ENCODE assay signal across 7 mouse cellular contexts in the genomic region with DNA sequence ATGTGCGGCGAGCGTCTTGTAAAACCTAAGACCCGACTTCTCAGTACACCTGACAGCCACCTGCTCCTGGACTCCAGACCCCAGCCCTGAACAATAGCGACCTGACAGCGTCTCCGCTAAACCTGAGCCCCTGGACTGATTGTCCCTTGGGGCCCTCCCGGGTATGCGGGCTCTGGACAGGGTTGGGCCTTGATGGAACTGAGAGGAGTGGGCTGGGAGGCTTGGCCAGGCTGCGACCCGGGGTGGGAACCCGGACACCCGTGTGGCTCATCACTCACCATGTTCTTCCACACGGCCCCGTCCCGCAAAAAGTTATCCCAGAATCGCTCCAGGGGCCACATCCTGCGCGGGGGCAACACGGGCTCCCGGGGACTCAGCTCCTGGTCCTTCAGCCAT. TPM values are rescaled to one million over a fixed set of nuclear protein-coding genes. Genes with fewer than 3 reads are reported as not detected.
DNase-seq lines count a peak whose midpoint lies in the region; ATAC-seq lines count a peak whose summit lies in the region.

No protein-coding gene starts in this region.

- no peak for DNase-seq in lung, postnatal 14 days
- no peak for DNase-seq in yolk sac, embryonic 10.5 days (ENCODE audit: low spot score)
- no peak for DNase-seq in layer of hippocampus, postnatal 25 days (ENCODE audit: extremely low spot score in 1 of 2, low spot score in 1 of 2)

- H3K36me3 ChIP-seq in lung, embryonic 16.5 days (ENCODE audit: control insufficient read depth, insufficient read depth, low read length): peaks cover 9% of the 10 kb centered on the region; the same call in 1 of the 2 replicates
- H3K36me3 ChIP-seq in embryonic facial prominence, embryonic 12.5 days: peaks cover 12% of the 10 kb centered on the region; the same call in 1 of the 2 replicates
- no peaks in the 10 kb centered on the region; the same call in none of the 2 replicates for H3K36me3 ChIP-seq in hindbrain, embryonic 16.5 days (ENCODE audit: control insufficient read depth, insufficient read depth, low read length)
- no peaks in the 10 kb centered on the region for H3K36me3 ChIP-seq in midbrain, embryonic 16.5 days (ENCODE audit: control insufficient read depth, insufficient read depth, low read length)

- peak overlapping the region; percentile 99 for H3K4me3 ChIP-seq in lung, embryonic 16.5 days (ENCODE audit: low read length)
- peak overlapping the region; percentile 97 for H3K4me3 ChIP-seq in embryonic facial prominence, embryonic 12.5 days
- H3K4me3 ChIP-seq in hindbrain, embryonic 16.5 days (ENCODE audit: low read length): peak overlapping the region; percentile 73
- H3K4me3 ChIP-seq in midbrain, embryonic 16.5 days (ENCODE audit: low read depth, low read length): peak overlapping the region; percentile 65

- H3K9me3 ChIP-seq in lung, embryonic 16.5 days (ENCODE audit: control insufficient read depth, low read length): no peaks in the 10 kb centered on the region
- H3K9me3 ChIP-seq in embryonic facial prominence, embryonic 12.5 days: no peaks in the 10 kb centered on the region
- H3K9me3 ChIP-seq in hindbrain, embryonic 16.5 days (ENCODE audit: control insufficient read depth, low read length): no peaks in the 10 kb centered on the region
- H3K9me3 ChIP-seq in midbrain, embryonic 16.5 days (replicated peaks; ENCODE audit: control insufficient read depth, low read length, poor library complexity, severe bottlenecking): no peaks in the 10 kb centered on the region

- peak; percentile 51 for ATAC-seq in lung, embryonic 16.5 days (ENCODE audit: low read depth)
- no peak for ATAC-seq in embryonic facial prominence, embryonic 12.5 days (ENCODE audit: insufficient number of reproducible peaks, insufficient read depth, low FRiP score, low TSS enrichment)
- ATAC-seq in hindbrain, embryonic 16.5 days: peak; percentile 72
- ATAC-seq in midbrain, embryonic 16.5 days: peak; percentile 74

- peaks cover 9% of the 10 kb centered on the region; the same call in 1 of the 2 replicates for H3K4me1 ChIP-seq in lung, embryonic 16.5 days (replicated peaks; ENCODE audit: control insufficient read depth, insufficient read depth, low read length)
- peaks cover 10% of the 10 kb centered on the region for H3K4me1 ChIP-seq in embryonic facial prominence, embryonic 12.5 days
- peaks cover 12% of the 10 kb centered on the region for H3K4me1 ChIP-seq in hindbrain, embryonic 16.5 days (ENCODE audit: control insufficient read depth, insufficient read depth, low read depth, low read length)
- H3K4me1 ChIP-seq in midbrain, embryonic 16.5 days (ENCODE audit: control insufficient read depth, insufficient read depth, low read length): peaks cover 11% of the 10 kb centered on the region

- H3K4me2 ChIP-seq in lung, embryonic 16.5 days (ENCODE audit: low read depth, low read length): peak overlapping the region; percentile 96
- peak overlapping the region; percentile 86 for H3K4me2 ChIP-seq in embryonic facial prominence, embryonic 12.5 days (replicated peaks)
- H3K4me2 ChIP-seq in hindbrain, embryonic 16.5 days (ENCODE audit: low read length): peak overlapping the region; percentile 77
- peak overlapping the region; percentile 62 for H3K4me2 ChIP-seq in midbrain, embryonic 16.5 days (ENCODE audit: low read length)

- peak overlapping the region; percentile 85 for H3K27ac ChIP-seq in lung, embryonic 16.5 days (ENCODE audit: low read length)
- H3K27ac ChIP-seq in embryonic facial prominence, embryonic 12.5 days: peak overlapping the region; percentile 83
- peak overlapping the region; percentile 78 for H3K27ac ChIP-seq in hindbrain, embryonic 16.5 days (ENCODE audit: low read depth, low read length)
- H3K27ac ChIP-seq in midbrain, embryonic 16.5 days (ENCODE audit: low read length): peak overlapping the region; percentile 8; the same call in 1 of the 2 replicates

- peak overlapping the region; percentile 95 for H3K9ac ChIP-seq in lung, embryonic 16.5 days (ENCODE audit: low read length)
- peak overlapping the region; percentile 88 for H3K9ac ChIP-seq in embryonic facial prominence, embryonic 12.5 days
- peak overlapping the region; percentile 75 for H3K9ac ChIP-seq in hindbrain, embryonic 16.5 days (ENCODE audit: low read depth, low read length)
- H3K9ac ChIP-seq in midbrain, embryonic 16.5 days (ENCODE audit: low read depth, low read length): peak overlapping the region; percentile 71

- H3K27me3 ChIP-seq in lung, embryonic 16.5 days (ENCODE audit: control insufficient read depth, insufficient read depth, low read depth, low read length): no peaks in the 10 kb centered on the region
- H3K27me3 ChIP-seq in embryonic facial prominence, embryonic 12.5 days: no peaks in the 10 kb centered on the region
- H3K27me3 ChIP-seq in hindbrain, embryonic 16.5 days (replicated peaks; ENCODE audit: control insufficient read depth, insufficient read depth, low read length): no peaks in the 10 kb centered on the region
- H3K27me3 ChIP-seq in midbrain, embryonic 16.5 days (ENCODE audit: control insufficient read depth, insufficient read depth, low read depth, low read length): no peaks in the 10 kb centered on the region

- 0% methylated on average over 21 of the region's 21 CpGs for WGBS in lung, embryonic 16.5 days
- WGBS in embryonic facial prominence, embryonic 12.5 days: under 1% methylated on average over 21 of the region's 21 CpGs
- under 1% methylated on average over 21 of the region's 21 CpGs for WGBS in hindbrain, embryonic 16.5 days
- under 1% methylated on average over 21 of the region's 21 CpGs for WGBS in midbrain, embryonic 16.5 days

RNA-seq across cellular contexts. Expression of gene Ndufb6, which starts 0.3 kb away (rescaled TPM):
- polyA plus RNA-seq in lung, embryonic 16.5 days (2015; fragmentation: Nextera tagmentation; extraction: Ambion mirVana): 293 and 294 TPM in 2 replicates
- polyA plus RNA-seq in embryonic facial prominence, embryonic 12.5 days (2016; fragmentation: Nextera tagmentation; extraction: Ambion mirVana): 280 and 302 TPM in 2 replicates
- 369 and 426 TPM in 2 replicates for polyA plus RNA-seq in hindbrain, embryonic 16.5 days (2015; fragmentation: Nextera tagmentation; extraction: Ambion mirVana)
- polyA plus RNA-seq in midbrain, embryonic 16.5 days (2015; fragmentation: Nextera tagmentation; extraction: Ambion mirVana): 311 and 351 TPM in 2 replicates
- 100 to 1,000 TPM; 166 to 192 TPM for total RNA-seq in layer of hippocampus, postnatal 25 days (2021)

RNA-seq across cellular contexts. Expression of gene Topors, which starts 9.2 kb away (rescaled TPM):
- 39.2 and 39.4 TPM in 2 replicates for polyA plus RNA-seq in lung, embryonic 16.5 days (2015; fragmentation: Nextera tagmentation; extraction: Ambion mirVana)
- 50.7 and 57.7 TPM in 2 replicates for polyA plus RNA-seq in embryonic facial prominence, embryonic 12.5 days (2016; fragmentation: Nextera tagmentation; extraction: Ambion mirVana)
- polyA plus RNA-seq in hindbrain, embryonic 16.5 days (2015; fragmentation: Nextera tagmentation; extraction: Ambion mirVana): 28.8 and 31.5 TPM in 2 replicates
- polyA plus RNA-seq in midbrain, embryonic 16.5 days (2015; fragmentation: Nextera tagmentation; extraction: Ambion mirVana): 28.6 and 31.9 TPM in 2 replicates
- 10 to 100 TPM; 19.2 to 20.4 TPM for total RNA-seq in layer of hippocampus, postnatal 25 days (2021)

RNA-seq across cellular contexts. Expression of gene Smim27, which starts 9.5 kb away (rescaled TPM):
- 36.6 and 40.2 TPM in 2 replicates for polyA plus RNA-seq in lung, embryonic 16.5 days (2015; fragmentation: Nextera tagmentation; extraction: Ambion mirVana)
- polyA plus RNA-seq in embryonic facial prominence, embryonic 12.5 days (2016; fragmentation: Nextera tagmentation; extraction: Ambion mirVana): 30.0 and 34.6 TPM in 2 replicates
- 12.5 TPM in 2 replicates for polyA plus RNA-seq in hindbrain, embryonic 16.5 days (2015; fragmentation: Nextera tagmentation; extraction: Ambion mirVana)
- polyA plus RNA-seq in midbrain, embryonic 16.5 days (2015; fragmentation: Nextera tagmentation; extraction: Ambion mirVana): 10.1 and 15.6 TPM in 2 replicates
- total RNA-seq in layer of hippocampus, postnatal 25 days (2021): 10 to 100 TPM; 13.8 to 16.3 TPM

RNA-seq across cellular contexts. Expression of gene Ddx58, which starts 39.2 kb away (rescaled TPM):
- 11.7 and 13.2 TPM in 2 replicates for polyA plus RNA-seq in lung, embryonic 16.5 days (2015; fragmentation: Nextera tagmentation; extraction: Ambion mirVana)
- polyA plus RNA-seq in embryonic facial prominence, embryonic 12.5 days (2016; fragmentation: Nextera tagmentation; extraction: Ambion mirVana): 8.3 and 8.5 TPM in 2 replicates
- 3.3 TPM in 2 replicates for polyA plus RNA-seq in hindbrain, embryonic 16.5 days (2015; fragmentation: Nextera tagmentation; extraction: Ambion mirVana)
- 2.4 and 3.1 TPM in 2 replicates for polyA plus RNA-seq in midbrain, embryonic 16.5 days (2015; fragmentation: Nextera tagmentation; extraction: Ambion mirVana)
- total RNA-seq in layer of hippocampus, postnatal 25 days (2021): 1 to 10 TPM; 3.2 to 3.6 TPM

Comparison
In these comparisons a context has a peak if more than half of its experiments do, and no peak if none do; other contexts are left out.
1. H3K27ac ChIP-seq: peak in every context shown above with its lines; median percentile 85 in lung, embryonic 16.5 days; 83 in embryonic facial prominence, embryonic 12.5 days; 78 in hindbrain, embryonic 16.5 days; 8 in midbrain, embryonic 16.5 days.